Mouse (Mus musculus) inflammation-experienced regulatory T-cells, adult 6 months (primary cell): ENCODE data around the gene Tub. TPM values are rescaled to one million over a fixed set of nuclear protein-coding genes. Genes with fewer than 3 reads are reported as not detected.

Source experiments
- ATAC-seq: one replicate; pipeline ENCODE4 v1.8.0; 2017
- polyA plus RNA-seq, 3 experiments: library from polyadenylated mRNA; unstranded; fragments of 100-300 nt; shearing (Covaris generic); gene quantifications; one replicate each; pipeline ENCODE4 v1.2.1; 2017

The Tub gene
- polyA plus RNA-seq, 3 experiments from 2014 or later = 0.26 to 0.55 (median 0.52) TPM

GRCm38 (mm10) chr7:108985934-108986708 is 36.0 kb downstream of the Tub start:
- ATAC-seq = no peak

GRCm38 (mm10) chr7:108991207-108991606 is 41.1 kb downstream of the Tub start:
- peak; percentile 69 for ATAC-seq

GRCm38 (mm10) chr7:108993230-108993629 is 43.1 kb downstream of the Tub start:
- no peak for ATAC-seq

GRCm38 (mm10) chr7:108993881-108994291 is 43.7 kb downstream of the Tub start:
- ATAC-seq = no peak

GRCm38 (mm10) chr7:108996156-108996555 is 46.0 kb downstream of the Tub start:
- no peak for ATAC-seq

GRCm38 (mm10) chr7:109000315-109000954 is 50.3 kb downstream of the Tub start:
- peak; percentile 32 for ATAC-seq

GRCm38 (mm10) chr7:109001971-109002370 is 51.8 kb downstream of the Tub start:
- ATAC-seq = no peak

GRCm38 (mm10) chr7:109003653-109004052 is 53.5 kb downstream of the Tub start:
- ATAC-seq = no peak

GRCm38 (mm10) chr7:109009260-109009659 is 59.1 kb downstream of the Tub start:
- no peak for ATAC-seq

- no peak for ATAC-seq
These were observed 60.8 kb downstream of the Tub start for GRCm38 (mm10) chr7:109010720-109011595.

GRCm38 (mm10) chr7:109011596-109012180 is 61.5 kb downstream of the Tub start:
- no peak for ATAC-seq

GRCm38 (mm10) chr7:109012575-109012974 is 62.4 kb downstream of the Tub start:
- ATAC-seq = no peak

- ATAC-seq = no peak
These were observed 63.0 kb downstream of the Tub start for GRCm38 (mm10) chr7:109012998-109013625.

- no peak for ATAC-seq
These were observed 64.7 kb downstream of the Tub start for GRCm38 (mm10) chr7:109014851-109015250.

GRCm38 (mm10) chr7:109016378-109016923 is 66.3 kb downstream of the Tub start:
- ATAC-seq = no peak

GRCm38 (mm10) chr7:109019243-109019642 is 69.1 kb downstream of the Tub start:
- no peak for ATAC-seq

- peak; percentile 70 for ATAC-seq
These were observed 71.3 kb downstream of the Tub start for GRCm38 (mm10) chr7:109021428-109021827.

- ATAC-seq = no peak
These were observed 75.6 kb downstream of the Tub start for GRCm38 (mm10) chr7:109025743-109026142.

GRCm38 (mm10) chr7:109026976-109027375 is 76.8 kb downstream of the Tub start:
- no peak for ATAC-seq

GRCm38 (mm10) chr7:109027721-109028120 is 77.6 kb downstream of the Tub start:
- no peak for ATAC-seq

GRCm38 (mm10) chr7:109028204-109028603 is 78.1 kb downstream of the Tub start:
- peak; percentile 56 for ATAC-seq

GRCm38 (mm10) chr7:109029961-109030465 is 79.9 kb downstream of the Tub start:
- ATAC-seq = no peak
